Mouse (Mus musculus) neutrophil, adult 5-6 weeks (primary cell): ENCODE measurements around the gene Nf1. TPM values are rescaled to one million over a fixed set of nuclear protein-coding genes. Genes with fewer than 3 reads are reported as not detected.

Experiments
- ATAC-seq: fragments of 151-379, 151-347 bp; 2 replicates; pipeline ENCODE4 v1.8.0; 2017; ENCODE audit warnings: mild to moderate bottlenecking, moderate TSS enrichment; ENCODE audit not compliant: insufficient number of reproducible peaks, poor library complexity, low FRiP score, severe bottlenecking; ENCODE audit errors: extremely low read depth
- total RNA-seq: library from RNA; stranded (forward); fragments of 200-1000 nt; gene quantifications from 2 replicates; pipeline ENCODE4 v1.2.3, GENCODE M21; 2017

Nf1 gene
- total RNA-seq, 1 experiment from 2014 or later: 22.3 TPM

GRCm38 (mm10) chr11:79521930-79522329, 182.4 kb downstream of the Nf1 start:
- no peak for ATAC-seq

DNA sequence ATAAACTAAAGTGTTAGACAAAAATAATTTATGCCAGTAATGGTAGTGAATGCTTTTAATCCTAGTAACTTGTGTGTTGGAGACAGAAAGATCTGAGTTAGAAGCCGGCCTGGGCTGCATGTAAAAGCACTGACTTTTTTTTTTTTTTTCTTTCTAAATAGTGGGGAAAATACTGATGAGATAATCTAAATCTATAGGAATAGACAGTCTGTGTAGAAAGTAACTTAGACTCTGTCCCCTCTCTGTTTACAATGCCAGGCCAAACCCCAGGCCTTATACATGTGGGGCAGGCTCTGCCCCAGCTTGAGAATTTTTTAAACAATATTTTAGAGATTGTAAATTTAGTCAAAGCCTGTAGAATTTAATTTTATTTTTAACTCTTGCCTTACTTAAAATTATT, 183.5 kb downstream of the Nf1 start:
- no peak for ATAC-seq

GRCm38 (mm10) chr11:79523560-79524309, 184.2 kb downstream of the Nf1 start, which contains the start of gene Evi2b:
Gene Evi2b (minus strand): TSS chr11:79523762.
- 0 out of 2 replicates have a peak, but pooled peaks have one; percentile 25 for ATAC-seq

DNA sequence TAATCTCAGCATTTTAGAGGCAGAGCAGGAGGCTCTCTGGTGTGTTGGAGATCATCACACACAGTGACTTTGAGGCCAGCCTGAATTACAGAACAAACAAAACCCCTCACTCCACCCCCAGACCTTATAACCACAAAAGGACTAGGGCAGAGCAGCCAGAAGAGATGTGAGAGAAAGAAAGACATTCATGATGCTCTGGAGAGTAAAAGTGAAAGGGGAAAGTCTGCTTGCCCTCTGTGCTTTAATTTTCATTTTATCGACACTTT, 184.8 kb downstream of the Nf1 start:
- no peak for ATAC-seq

DNA sequence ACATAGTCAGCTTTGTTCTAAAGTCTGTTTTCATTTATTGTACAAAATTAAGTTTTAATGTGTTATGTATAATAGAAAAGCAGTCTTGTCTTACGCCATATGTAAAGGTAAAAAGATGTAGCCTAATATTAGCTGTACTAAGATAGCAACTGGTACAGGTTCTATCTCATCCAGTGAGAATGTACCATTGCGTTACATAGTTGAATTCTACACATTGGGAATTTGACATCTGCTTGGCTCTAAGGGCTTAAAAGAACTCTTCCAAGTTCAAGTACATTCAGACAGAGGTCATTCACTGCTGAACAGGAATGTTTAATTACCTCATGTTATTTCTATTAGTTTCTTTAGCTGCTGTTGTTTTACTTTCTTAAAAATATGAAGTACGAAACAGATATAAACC, 187.1 kb downstream of the Nf1 start:
- no peak for ATAC-seq

GRCm38 (mm10) chr11:79527015-79527738, 187.7 kb downstream of the Nf1 start:
- no peak; the same call in 1 of the 2 replicates for ATAC-seq

DNA sequence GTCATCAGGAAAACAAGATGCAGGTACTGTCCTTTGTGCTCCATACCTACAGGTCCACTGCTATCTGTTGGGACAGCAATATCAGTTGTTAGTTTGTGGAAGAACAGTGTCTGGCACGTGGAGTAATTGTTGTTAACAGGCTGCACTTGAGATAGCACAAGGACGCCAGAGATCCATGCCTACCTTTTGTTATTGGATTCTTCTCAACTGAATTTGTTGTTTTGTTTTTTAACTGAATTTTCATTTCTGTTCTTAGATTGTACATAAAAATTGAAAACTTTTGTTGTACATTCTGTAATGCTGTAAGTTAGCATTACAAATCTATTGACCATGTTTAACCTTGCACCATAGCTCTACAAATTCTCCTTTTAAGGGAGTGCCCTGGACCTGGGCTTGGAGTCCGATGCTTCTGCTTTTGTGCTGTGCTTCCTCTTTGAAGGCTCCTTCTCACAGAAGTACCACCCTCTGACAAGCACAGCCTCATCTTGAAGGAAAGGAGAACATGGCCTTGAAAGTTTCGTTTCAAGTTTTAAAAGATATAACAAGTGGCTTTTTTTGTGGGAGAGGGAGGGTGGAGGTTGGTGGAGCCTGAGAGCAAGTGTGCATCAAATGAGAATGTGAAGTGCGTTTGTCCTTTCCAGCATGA, 188.4 kb downstream of the Nf1 start:
- peak; percentile 79 for ATAC-seq

GRCm38 (mm10) chr11:79528601-79529000, 189.1 kb downstream of the Nf1 start:
- no peak for ATAC-seq

- ATAC-seq: no peak
Observed at GRCm38 (mm10) chr11:79529226-79529625, 189.7 kb downstream of the Nf1 start.

- no peak for ATAC-seq
Observed at GRCm38 (mm10) chr11:79529736-79530135, 190.2 kb downstream of the Nf1 start.

GRCm38 (mm10) chr11:79530333-79530761, 190.9 kb downstream of the Nf1 start, which contains the start of the genes Evi2 and Evi2a:
Gene Evi2 (minus strand): TSS chr11:79530589.
Gene Evi2a (minus strand): TSS chr11:79530609.
- ATAC-seq: peak; percentile 39

- ATAC-seq: no peak
Observed at GRCm38 (mm10) chr11:79530774-79531173, 191.3 kb downstream of the Nf1 start.

GRCm38 (mm10) chr11:79531485-79531884, 192.0 kb downstream of the Nf1 start:
- no peak for ATAC-seq

DNA sequence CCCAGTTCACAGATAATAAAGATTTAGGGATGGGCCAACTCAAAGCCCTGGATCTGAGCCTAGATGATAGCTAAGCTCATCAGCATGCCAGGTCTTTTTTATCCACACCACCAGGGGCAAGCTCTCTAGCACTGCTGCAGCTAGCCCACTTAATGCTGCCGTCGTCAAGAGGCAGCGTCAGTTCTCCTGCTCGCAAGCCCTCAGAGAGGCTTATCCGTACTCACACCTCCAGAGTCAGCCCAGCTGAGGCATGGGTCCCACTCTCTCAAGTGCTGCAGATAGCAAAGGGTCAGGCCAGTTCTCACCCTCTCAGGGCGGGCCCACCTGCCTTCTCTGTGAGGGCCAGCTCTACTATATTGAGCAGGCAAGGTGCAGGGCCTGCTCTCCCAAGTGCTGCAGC, 193.8 kb downstream of the Nf1 start:
- no peak for ATAC-seq

GRCm38 (mm10) chr11:79533950-79534690, 194.6 kb downstream of the Nf1 start:
- ATAC-seq: no peak

DNA sequence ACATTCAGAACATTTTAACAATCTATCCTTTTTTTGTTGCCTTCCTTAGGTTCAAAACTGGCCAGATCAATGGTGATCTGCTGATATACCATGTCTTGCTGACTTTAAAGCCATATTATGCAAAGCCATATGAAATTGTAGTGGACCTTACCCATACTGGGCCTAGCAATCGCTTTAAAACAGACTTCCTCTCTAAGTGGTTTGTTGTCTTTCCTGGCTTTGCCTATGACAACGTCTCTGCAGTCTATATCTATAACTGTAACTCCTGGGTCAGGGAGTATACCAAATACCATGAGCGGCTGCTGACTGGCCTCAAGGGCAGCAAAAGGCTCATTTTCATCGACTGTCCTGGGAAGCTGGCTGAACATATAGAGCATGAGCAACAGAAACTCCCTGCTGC, 196.1 kb downstream of the Nf1 start:
- no peak for ATAC-seq

GRCm38 (mm10) chr11:79536293-79536692, 196.8 kb downstream of the Nf1 start:
- no peak for ATAC-seq

- ATAC-seq: no peak
Observed at GRCm38 (mm10) chr11:79552622-79553021, 213.1 kb downstream of the Nf1 start.

DNA sequence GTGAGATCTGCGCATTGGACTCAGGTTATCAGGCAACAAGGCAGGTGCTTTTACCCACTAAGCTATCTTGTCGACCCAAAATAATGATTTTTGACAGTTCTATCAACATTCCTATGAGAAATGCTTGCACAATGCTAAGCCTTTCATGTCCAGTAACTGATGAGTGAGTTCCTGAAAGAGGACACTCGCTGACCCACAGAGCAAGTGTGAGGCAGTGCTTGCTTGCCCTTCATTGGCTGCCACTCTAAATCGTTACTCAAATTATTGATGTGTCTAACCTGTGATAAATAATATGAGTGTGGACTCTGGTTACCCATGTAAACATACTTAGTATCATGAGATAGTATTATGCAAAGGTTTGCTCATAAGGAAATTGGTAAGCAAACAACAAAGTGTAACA, 221.0 kb downstream of the Nf1 start:
- ATAC-seq: no peak
